Mouse (Mus musculus) gastrocnemius, postnatal 10 days (tissue): Measurements from ENCODE around the gene Rmdn2. TPM values are rescaled to one million over a fixed set of nuclear protein-coding genes. Genes with fewer than 3 reads are reported as not detected.

ENCODE experiments used
- DNase-seq: peaks from one replicate; pipeline ENCODE4 v3.0.0; 2021; ENCODE audit warnings: mixed read lengths
- total RNA-seq, 2 experiments: library from RNA; stranded (reverse); gene quantifications; 2 replicates each; pipeline ENCODE4 v1.2.3; 2021

The Rmdn2 gene
- total RNA-seq, 2 experiments from 2014 or later, result 7.1 to 7.5 TPM

DNA sequence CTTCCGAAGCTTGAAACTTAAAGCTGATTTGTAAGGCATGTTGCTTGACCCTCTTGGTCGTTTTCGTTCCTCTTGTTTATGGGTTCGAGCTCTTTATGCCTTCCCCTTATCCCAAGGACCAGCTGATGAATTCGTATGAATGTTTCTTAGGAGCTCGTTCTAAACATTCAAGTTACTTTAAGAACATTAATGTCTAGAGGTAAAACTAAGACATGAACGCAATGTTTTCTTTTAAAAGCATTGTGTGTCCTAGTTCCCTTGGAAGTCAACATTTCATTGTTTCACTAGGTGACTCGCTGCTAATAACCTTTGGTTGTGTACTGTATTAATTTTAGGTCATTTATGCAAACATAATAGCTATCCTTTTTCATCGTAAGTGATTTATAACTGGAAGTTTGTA, 4.2 kb downstream of the Rmdn2 start:
- DNase-seq, result no peak

DNA sequence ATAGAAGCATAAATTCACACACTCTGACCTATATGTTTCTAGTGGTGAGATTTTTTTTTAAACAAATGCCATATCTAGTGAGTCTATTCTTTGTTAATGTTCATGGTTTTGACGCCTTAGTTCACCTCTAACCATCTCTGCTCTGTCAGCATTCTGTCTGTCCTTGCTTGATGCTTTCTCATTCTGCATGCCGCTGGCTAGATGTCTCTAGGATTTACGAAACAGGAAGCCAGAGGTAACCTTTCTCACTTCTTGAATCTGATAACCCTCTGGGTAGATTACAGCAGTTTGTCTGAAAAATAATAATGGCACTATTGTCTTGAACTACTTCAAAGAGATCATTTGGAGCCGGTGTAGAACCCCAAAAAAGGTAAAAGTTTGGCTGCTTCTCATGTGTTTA, 5.0 kb downstream of the Rmdn2 start:
- no peak for DNase-seq

DNA sequence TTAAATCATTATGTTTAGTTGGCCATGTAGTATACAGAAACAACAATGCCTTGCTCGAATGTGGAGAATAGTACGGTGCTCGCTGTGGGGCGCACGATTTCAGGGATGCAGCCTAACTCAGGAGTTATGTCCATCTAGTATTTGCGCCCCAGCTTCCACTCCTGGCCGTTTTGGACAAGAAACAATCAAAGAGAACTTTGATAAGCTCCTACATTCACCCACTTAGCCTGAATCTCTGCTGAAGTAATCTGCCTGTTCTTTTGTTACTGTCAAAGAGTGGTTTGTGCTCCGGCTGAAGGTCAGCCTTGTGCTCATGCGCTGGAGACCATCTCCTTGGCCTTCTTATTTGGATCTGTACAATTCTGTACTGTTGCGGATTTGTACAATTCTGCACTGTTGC, 6.8 kb downstream of the Rmdn2 start:
- no peak for DNase-seq

DNA sequence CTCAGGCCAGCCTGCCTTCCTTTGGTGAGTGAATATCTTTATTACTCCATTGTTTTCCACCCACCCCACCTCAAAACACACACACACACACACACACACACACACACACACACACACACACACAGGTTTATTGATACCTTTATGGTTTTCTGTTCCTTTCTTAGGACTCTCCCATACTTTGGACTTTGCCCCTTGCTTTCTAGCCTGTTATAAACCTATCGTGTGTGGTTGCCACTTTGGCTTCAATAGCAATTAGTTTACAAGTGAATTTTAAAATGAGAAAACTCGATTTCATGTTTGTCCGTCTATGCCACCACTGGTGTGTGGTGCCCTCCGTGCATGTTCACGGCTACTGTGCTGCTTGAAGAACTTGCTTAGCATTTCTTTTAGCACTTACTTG, 7.3 kb downstream of the Rmdn2 start:
- no peak for DNase-seq

DNA sequence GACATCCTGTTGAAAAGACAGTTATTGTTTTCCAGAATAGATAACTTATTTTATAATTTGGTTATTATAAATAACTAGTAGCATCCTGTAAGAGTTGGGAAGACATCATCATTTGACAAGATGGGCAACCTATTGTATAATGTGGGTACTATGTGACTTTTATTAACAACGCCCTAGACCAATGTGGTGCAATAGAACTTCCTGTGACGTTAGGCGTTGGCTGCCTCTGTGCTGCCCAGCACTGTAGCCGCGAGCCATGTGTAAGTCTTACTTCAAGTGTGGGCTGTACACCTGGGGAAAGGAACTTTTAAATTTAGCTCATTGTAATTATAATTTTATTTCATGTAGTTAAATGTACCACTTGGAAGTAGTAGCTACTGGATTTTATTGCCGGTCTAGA, 10.4 kb downstream of the Rmdn2 start:
- no peak for DNase-seq

DNA sequence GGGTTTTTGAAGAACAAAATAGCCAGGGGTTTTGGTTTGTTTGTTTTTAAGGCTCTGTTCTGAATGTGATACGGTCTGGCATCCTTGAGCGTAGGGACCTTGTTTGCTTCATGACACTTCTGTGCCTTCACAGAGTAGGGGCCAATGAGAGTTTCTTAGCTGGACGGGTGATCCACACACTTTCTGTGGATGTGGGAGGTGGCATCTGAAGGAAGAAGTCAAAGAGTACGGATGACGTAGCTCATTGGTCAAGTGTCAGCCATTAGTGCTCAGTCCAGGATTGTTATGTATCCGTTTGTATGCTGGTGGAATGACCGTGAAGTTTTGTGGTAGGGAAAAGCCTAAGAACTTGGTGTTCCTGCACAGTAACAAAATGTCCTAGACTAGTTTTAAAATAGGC, 10.9 kb downstream of the Rmdn2 start:
- no peak for DNase-seq

DNA sequence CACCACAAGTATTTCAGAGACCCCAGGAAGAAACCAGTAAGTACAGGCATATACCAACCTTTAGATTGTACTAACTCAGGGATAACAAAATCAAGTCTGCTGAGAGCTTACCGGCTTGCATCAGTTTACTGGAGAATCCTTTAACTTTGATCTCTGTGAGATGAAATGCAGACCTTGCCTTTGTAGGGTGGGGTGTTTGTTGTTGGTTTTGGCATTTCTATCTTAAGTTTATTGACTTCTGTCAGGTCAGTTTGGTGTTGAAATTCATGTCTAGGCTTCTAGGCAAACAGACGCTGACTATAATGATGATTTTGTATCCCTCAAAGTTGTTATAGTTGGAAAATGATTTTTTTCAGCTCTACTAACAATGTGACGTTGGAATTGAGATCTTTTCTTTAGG, 12.2 kb downstream of the Rmdn2 start:
- no peak for DNase-seq

DNA sequence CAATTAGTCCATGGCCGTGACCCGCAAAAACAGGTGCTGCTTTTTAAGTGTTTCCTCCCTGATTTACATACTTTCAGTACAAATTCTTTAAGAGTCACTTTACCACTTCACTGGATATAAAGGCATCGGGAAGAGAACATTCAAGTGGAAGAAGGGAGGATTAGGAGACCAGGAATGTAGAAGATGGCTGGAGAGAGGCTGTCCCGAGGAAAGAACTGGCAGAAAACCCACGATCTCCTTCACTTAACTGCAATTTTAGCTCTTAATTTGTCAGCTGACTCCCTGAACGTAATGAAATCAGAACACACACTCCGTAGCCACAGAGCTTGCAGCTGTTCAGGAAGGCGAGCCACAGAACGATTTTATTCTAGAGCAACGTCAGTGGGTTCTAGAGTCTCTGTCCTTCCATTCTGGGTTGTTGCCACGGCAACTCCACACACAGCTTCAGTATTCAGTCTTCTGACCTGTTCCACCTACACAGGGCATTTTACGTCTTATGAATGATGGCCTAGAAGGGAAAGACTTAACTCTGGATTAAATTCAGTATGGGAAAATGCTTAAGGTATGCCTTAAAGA, 14.7 kb downstream of the Rmdn2 start:
- DNase-seq, result no peak

DNA sequence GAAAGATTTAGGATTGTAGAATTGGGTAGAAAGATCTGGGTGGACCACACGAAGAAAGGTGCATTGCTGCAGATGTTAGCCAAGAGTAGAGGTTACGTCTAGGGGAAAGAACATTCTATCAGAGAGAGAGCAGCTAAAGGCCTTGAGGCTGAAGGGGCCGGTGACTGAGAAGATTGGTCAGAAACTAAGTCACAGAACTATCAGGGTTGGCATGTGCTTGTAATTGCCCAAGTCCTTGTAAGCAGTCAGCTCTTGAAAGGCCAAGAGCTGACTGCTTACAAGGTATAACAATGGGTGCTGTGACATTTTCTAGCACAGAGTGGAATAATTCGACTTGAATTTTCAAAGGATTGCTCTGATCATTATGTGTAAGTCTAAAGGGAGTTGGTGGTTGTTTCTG, 38.2 kb downstream of the Rmdn2 start:
- no peak for DNase-seq

DNA sequence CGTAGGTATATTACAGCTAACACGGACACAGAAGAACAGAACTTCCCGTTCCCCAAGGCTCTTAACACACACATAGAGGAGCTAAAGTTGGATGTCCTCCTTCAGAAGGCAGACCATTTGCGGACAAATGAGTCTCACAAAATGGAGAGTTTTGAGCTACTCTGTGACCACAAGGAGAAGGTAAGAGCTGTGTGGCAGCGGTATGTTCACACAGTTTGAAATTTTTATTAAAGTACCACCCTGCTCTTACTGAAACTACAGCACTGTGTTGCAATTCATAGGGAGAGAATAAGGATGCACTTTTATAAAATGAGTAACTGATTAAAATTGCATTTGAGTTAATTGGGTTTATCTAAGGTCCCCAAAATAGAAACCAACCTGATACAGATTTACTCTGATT, 38.6 kb downstream of the Rmdn2 start:
- DNase-seq, result no peak

DNA sequence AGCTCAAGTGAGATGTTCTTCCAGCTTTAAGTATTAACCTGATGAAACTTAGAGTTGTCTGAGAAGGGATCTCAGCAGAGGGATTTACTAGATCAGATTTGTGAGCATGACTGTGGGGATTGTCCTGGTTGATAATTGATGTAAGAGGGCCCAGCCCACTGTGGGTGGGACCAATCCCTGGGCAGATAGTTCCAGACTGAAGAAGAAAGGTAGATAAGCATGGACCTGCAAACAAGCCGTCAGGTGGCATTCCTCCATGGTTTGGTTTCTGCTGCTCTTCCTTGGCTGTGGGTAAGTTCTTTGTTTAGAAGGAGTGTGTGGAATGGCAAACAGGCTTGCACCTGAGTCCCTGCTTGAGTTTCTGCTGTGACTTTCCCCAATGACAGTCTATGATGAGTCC, 41.5 kb downstream of the Rmdn2 start:
- no peak for DNase-seq

DNA sequence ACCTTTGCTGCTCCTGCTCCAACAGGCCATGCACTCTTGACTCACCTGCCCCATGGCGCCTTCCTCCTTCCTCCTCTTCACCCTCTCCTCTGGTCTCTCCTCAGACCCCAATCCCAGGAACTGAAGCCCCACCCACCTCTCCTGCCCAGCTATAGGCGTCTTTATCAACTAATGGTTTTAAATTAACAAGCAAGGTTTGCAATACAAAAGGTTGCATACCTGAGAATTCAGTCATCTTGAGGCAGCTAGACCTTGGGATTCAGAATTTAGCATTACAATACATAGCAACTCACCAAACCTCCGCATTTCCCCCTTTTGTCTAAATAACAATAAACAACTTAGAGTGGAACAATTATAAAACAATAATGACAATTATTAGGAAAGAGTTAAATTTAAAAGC, 42.5 kb downstream of the Rmdn2 start:
- DNase-seq, result no peak

DNA sequence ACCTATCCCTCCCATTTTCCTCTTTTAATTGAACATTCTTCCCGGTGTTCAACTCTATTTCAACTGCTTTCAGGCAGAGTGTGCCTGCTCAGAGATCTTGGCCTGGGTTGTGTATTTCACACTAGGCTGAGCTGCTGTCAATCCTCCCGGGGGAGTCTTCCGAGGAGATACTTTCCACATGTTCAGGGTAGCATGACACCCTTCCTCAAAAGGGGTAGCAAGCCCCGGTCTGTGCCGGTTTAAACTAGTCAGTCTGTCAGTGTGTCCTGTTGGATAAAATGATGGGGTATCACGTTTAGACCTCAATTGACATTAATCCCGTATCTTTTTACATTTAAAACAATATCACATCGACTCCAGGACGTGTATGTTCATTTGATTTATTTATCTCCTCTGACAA, 46.1 kb downstream of the Rmdn2 start:
- DNase-seq, result no peak

DNA sequence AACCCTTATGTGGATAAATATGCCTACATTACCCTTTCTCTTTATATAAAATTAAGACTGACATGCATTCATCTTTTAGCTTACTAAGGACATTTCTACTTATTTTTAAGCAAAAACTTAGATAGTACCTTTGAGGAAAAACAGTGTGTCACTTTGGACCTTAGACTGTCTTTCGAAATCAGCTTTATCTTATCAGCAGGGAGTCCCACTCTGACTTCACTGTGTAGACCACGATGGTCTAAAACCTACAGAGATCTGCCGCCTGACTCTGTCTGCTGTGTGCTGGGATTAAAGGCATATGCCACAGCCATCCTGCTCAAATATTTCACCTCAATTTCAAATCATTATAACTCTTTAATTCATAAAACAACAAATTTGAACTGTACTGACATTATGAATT, 46.8 kb downstream of the Rmdn2 start:
- DNase-seq, result no peak

DNA sequence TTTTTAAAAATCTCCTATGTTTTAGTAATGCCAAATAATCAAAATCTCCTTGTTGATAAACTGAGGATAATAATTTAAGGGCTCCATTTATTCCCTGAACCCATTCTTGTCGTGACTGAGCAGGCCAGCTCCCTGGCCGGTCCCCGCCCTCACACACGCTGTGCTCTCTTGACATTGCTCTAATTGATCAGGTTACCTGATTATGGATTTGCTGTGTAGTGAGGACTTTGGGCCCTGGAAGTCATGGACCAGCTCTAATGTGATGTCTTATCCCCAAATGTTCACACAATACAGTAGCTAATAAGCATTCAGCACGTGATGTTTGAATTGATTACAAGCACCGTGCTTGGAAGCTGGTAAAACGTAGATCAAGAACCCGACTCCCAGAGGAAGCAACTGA, 47.2 kb downstream of the Rmdn2 start:
- no peak for DNase-seq

DNA sequence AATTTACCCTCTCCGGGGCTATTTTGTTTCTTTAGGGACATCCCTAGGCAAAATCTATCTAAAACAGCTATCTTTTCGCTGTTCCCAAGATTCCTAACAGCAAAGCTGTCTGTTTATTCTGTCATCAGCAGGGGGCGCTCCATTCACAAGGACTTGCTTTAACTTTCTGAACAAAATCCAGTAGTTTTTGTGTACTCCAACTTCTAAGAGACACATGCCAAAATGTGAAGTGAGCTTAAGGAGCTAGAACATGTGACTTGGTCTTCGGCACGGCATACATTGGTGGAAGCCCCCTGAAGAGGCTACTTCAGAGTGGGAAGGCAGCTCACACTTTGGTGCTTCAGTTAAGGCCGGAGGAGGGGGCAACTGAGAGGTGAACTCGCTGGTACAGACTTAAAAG, 49.7 kb downstream of the Rmdn2 start:
- peak; percentile 79 for DNase-seq

DNA sequence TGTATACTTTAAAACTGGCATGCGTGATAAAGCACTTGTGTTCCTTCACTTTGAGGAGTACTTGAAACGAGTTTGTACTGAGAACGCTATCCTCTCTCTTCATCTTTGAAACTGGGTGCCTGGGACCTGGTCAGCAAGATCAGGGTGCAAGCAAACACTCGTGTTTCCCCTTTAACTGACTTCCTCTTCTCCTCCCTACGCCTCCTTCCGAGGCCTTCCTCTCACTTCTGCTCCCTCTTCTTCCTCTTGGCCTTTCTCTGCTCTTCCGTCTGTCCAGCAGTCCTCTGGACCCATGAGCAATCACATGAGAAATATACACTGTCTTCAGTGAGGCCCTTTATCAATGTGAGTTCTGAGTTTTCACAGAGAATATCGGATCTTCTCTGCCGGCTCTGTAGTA, 50.2 kb downstream of the Rmdn2 start:
- no peak for DNase-seq

DNA sequence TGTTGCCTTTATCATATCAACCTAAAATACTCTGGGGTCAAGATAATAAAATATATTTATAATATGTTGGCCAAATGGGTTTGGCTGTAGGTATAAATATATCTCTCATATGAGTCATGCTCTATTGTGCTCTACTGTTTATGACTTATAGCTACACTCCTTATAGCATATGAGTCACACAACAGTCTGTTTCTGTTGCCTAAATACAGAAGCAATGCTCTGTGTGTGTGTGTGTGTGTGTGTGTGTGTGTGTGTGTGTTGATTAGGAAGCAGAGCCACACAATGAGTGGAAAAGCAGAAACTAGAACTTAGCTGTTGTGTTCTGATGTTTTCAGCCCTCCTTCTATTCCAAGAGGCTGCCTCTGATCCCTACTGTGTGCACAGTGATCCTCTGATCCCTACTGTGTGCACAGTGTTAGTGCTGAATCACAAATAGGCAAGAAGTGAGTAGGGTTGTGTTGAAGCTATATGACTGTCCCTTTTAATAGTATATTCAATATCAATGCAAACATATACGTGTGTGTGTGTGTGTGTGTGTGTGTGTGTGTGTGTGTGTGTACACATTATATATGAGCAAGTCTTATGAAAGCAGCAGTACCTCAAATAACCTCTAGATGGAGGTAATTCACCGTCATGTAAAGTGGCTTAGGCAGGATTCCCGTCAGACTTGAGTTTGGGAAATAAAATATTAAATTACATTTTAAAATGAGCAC, 51.9 kb downstream of the Rmdn2 start:
- no peak for DNase-seq

DNA sequence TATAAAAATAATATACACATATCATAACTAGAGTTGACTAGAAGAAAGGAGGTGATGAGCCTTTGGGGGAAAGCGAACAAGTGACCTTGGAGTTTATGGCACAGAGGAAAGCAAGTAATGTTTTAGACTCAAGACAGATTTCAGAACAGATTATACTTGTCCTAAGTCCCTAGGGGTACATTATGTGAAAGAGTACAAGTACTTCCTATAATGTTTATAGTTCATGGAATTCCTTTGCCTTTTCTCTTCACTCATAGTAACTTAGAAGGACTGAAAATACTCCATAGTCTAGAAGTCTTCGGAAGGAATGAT, 52.4 kb downstream of the Rmdn2 start:
- DNase-seq, result no peak

DNA sequence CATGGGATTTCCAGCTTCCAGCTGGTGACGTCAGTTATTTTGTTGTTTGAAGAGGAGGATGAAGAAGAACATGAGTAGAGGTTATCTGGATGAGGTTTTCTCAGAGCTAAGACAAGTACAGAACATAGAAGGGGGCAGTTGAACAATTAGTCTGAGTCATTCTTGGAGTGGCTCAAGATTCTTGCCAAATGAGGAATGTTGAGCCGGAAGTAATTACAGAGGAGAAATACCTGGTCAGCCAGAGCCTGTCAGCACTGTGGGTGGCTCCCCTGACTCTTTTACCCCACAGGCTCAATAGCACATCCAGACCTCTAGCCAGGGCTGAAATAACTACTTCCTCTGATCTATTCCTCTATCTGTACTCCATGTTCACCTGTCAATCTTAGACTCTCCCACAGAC, 59.2 kb downstream of the Rmdn2 start:
- DNase-seq, result no peak

DNA sequence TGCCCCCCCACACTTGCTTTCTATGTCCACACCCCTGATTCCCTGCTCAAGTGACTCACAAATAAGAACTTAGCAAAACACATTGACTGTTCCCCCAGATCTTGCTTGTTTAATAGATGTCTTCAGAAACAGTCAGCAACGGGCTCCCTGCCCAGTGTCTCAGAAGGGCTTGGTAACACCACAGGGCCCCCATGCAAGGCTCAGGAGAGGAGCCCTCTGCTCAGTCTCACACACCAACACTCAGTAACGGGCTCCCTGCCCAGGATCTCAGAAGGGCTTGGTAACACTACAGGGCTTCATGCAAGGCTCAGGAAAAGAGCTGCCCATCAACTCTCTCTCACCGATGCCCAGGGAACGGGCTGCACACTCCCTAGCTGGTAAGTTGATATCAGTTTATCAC, 83.4 kb downstream of the Rmdn2 start:
- no peak for DNase-seq

DNA sequence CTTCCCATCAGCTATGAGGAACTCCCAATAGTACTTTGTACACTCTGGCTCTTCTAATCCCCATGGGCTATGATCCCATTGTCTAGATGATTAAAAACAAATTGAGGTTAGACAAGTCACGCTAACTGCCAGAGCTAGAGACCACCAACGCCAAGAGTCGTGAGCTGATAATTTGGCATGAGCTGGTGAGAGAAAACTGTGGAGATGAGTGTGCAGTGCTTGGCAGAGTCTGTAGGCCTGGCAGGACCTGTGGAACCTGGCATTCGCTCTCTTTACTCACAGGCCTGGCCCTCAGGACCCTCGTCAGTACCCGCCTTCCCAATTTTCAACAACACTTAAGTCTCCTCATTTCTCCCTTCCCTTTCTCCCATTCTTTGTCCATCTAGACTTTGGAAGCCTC, 83.9 kb downstream of the Rmdn2 start:
- no peak for DNase-seq

DNA sequence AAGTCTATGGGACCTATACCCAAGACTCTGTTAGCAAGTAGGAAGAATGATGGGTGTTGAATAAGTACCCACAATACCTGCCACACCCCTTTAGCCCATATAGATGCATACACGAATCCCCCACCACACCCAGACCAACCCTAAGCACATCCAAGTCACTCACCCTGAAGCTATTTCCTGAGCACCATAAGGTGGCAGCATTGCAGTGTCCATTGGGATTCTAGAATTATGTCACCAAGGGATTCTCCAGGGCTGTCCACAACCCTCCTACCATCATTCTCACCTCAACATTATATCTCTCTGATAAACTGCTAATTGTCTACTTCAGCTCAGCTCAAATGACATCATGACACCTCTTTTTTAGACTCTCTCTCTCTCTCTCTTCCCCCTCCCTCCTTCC, 87.5 kb downstream of the Rmdn2 start:
- DNase-seq, result no peak

DNA sequence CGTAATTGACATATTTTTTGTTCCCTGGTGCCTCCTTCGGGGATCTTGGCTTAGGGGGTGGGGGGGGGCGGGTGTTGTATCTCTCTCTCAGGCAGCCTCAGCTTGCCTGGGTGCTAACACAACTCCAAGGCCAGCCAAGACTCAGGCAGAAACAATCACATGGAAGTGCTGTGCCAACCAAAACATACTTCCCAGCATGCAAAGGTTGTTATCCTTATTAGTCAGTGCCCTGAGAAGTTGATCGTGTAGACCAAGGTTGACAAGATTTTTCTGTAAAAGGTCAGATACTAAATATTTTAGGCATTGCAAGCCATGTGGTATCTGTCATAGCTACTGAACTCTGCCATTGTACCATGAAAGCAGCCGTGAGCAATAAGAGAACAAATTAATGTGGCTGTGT, 89.2 kb downstream of the Rmdn2 start:
- DNase-seq, result no peak
